Mouse (Mus musculus): Measurements from ENCODE around the gene BC052040. TPM values are rescaled to one million over a fixed set of nuclear protein-coding genes. Genes with fewer than 3 reads are reported as not detected.

The BC052040 gene
- polyA plus RNA-seq, 1 experiment: 1.6 TPM

GRCm38 (mm10) chr2:115737966-115738365 is 156.4 kb downstream of the BC052040 start:
- H3K9me3 ChIP-seq: 0 out of 2 replicates have a peak, but pooled peaks cover 6% of the 10 kb centered on the region
- H3K4me3 ChIP-seq (replicated peaks): no peak overlapping the region
- no peaks in the 10 kb centered on the region for H3K27me3 ChIP-seq (replicated peaks)
- H3K36me3 ChIP-seq (replicated peaks; ENCODE audit: low read length): peaks cover 7% of the 10 kb centered on the region
- no peaks in the 10 kb centered on the region for H3K4me1 ChIP-seq
- no peak for TF ChIP-seq FLI1 (IDR thresholded peaks at IDR 0.05; ENCODE audit: low read length)
- TF ChIP-seq GATA1 (IDR thresholded peaks at IDR 0.05; ENCODE audit: borderline replicate concordance, low read length): no peak

GRCm38 (mm10) chr2:115742061-115742460 is 160.5 kb downstream of the BC052040 start:
- Histone ChIP-seq H3K9me3 (0 out of 2 replicates have a peak, but pooled peaks cover 6% of the 10 kb centered on the region), H3K36me3 (replicated peaks; ENCODE audit: low read length) (no peaks in the 10 kb centered on the region), H3K4me1 (no peaks in the 10 kb centered on the region), H3K4me3 (replicated peaks) (no peak overlapping the region), H3K27me3 (replicated peaks) (no peaks in the 10 kb centered on the region)
- TF ChIP-seq FLI1 (IDR thresholded peaks at IDR 0.05; ENCODE audit: low read length) (no peak), GATA1 (IDR thresholded peaks at IDR 0.05; ENCODE audit: borderline replicate concordance, low read length) (no peak)

- H3K4me1 ChIP-seq: no peaks in the 10 kb centered on the region
- no peaks in the 10 kb centered on the region for H3K27me3 ChIP-seq (replicated peaks)
- H3K9me3 ChIP-seq: 0 out of 2 replicates have a peak, but pooled peaks cover under 1% of the 10 kb centered on the region
- H3K4me3 ChIP-seq (replicated peaks): no peak overlapping the region
- H3K36me3 ChIP-seq (replicated peaks; ENCODE audit: low read length): no peaks in the 10 kb centered on the region
- TF ChIP-seq GATA1 (IDR thresholded peaks at IDR 0.05; ENCODE audit: borderline replicate concordance, low read length) (no peak), FLI1 (IDR thresholded peaks at IDR 0.05; ENCODE audit: low read length) (no peak)
Measured at GRCm38 (mm10) chr2:115747639-115748038, 166.1 kb downstream of the BC052040 start.

- no peak for TF ChIP-seq GATA1 (IDR thresholded peaks at IDR 0.05; ENCODE audit: borderline replicate concordance, low read length)
- no peak for TF ChIP-seq FLI1 (IDR thresholded peaks at IDR 0.05; ENCODE audit: low read length)
- Histone ChIP-seq H3K4me1 (no peaks in the 10 kb centered on the region), H3K36me3 (replicated peaks; ENCODE audit: low read length) (no peaks in the 10 kb centered on the region), H3K4me3 (replicated peaks) (no peak overlapping the region), H3K9me3 (0 out of 2 replicates have a peak, but pooled peaks cover 3% of the 10 kb centered on the region), H3K27me3 (replicated peaks) (no peaks in the 10 kb centered on the region)
Measured at GRCm38 (mm10) chr2:115751177-115751576, 169.7 kb downstream of the BC052040 start.

GRCm38 (mm10) chr2:115757685-115758084 is 176.2 kb downstream of the BC052040 start:
- Histone ChIP-seq H3K4me1 (no peaks in the 10 kb centered on the region), H3K9me3 (peaks cover 25% of the 10 kb centered on the region), H3K4me3 (replicated peaks) (no peak overlapping the region), H3K27me3 (replicated peaks) (no peaks in the 10 kb centered on the region), H3K36me3 (replicated peaks; ENCODE audit: low read length) (no peaks in the 10 kb centered on the region)
- TF ChIP-seq FLI1 (IDR thresholded peaks at IDR 0.05; ENCODE audit: low read length): no peak
- TF ChIP-seq GATA1 (IDR thresholded peaks at IDR 0.05; ENCODE audit: borderline replicate concordance, low read length): no peak

GRCm38 (mm10) chr2:115758542-115758941 is 177.0 kb downstream of the BC052040 start:
- no peaks in the 10 kb centered on the region for H3K4me1 ChIP-seq
- TF ChIP-seq FLI1 (IDR thresholded peaks at IDR 0.05; ENCODE audit: low read length) (no peak), GATA1 (IDR thresholded peaks at IDR 0.05; ENCODE audit: borderline replicate concordance, low read length) (no peak)
- no peaks in the 10 kb centered on the region for H3K36me3 ChIP-seq (replicated peaks; ENCODE audit: low read length)
- H3K4me3 ChIP-seq (replicated peaks): no peak overlapping the region
- peaks cover 23% of the 10 kb centered on the region for H3K9me3 ChIP-seq
- H3K27me3 ChIP-seq (replicated peaks): no peaks in the 10 kb centered on the region

GRCm38 (mm10) chr2:115764595-115765305 is 183.2 kb downstream of the BC052040 start:
- Histone ChIP-seq H3K27me3 (replicated peaks) (no peaks in the 10 kb centered on the region), H3K4me3 (replicated peaks) (no peak overlapping the region), H3K9me3 (0 out of 2 replicates have a peak, but pooled peaks cover 10% of the 10 kb centered on the region), H3K36me3 (replicated peaks; ENCODE audit: low read length) (no peaks in the 10 kb centered on the region), H3K4me1 (no peaks in the 10 kb centered on the region)
- TF ChIP-seq FLI1 (IDR thresholded peaks at IDR 0.05; ENCODE audit: low read length): no peak
- no peak for TF ChIP-seq GATA1 (IDR thresholded peaks at IDR 0.05; ENCODE audit: borderline replicate concordance, low read length)

GRCm38 (mm10) chr2:115769597-115770305 is 188.2 kb downstream of the BC052040 start:
- Histone ChIP-seq H3K9me3 (peaks cover 13% of the 10 kb centered on the region), H3K36me3 (replicated peaks; ENCODE audit: low read length) (no peaks in the 10 kb centered on the region), H3K4me1 (no peaks in the 10 kb centered on the region), H3K27me3 (replicated peaks) (no peaks in the 10 kb centered on the region), H3K4me3 (replicated peaks) (no peak overlapping the region)
- TF ChIP-seq GATA1 (IDR thresholded peaks at IDR 0.05; ENCODE audit: borderline replicate concordance, low read length) (no peak), FLI1 (IDR thresholded peaks at IDR 0.05; ENCODE audit: low read length) (no peak)

- no peaks in the 10 kb centered on the region for H3K4me1 ChIP-seq
- H3K9me3 ChIP-seq: peaks cover 13% of the 10 kb centered on the region
- H3K27me3 ChIP-seq (replicated peaks): no peaks in the 10 kb centered on the region
- TF ChIP-seq FLI1 (IDR thresholded peaks at IDR 0.05; ENCODE audit: low read length): no peak
- TF ChIP-seq GATA1 (IDR thresholded peaks at IDR 0.05; ENCODE audit: borderline replicate concordance, low read length): no peak
- no peak overlapping the region for H3K4me3 ChIP-seq (replicated peaks)
- peaks cover 10% of the 10 kb centered on the region for H3K36me3 ChIP-seq (replicated peaks; ENCODE audit: low read length)
Measured at GRCm38 (mm10) chr2:115772709-115773108, 191.2 kb downstream of the BC052040 start.

Data from megakaryocyte, embryonic 14.5 days (primary cell).